Mouse (Mus musculus): ENCODE measurements around the gene Cdc42bpb. TPM values are rescaled to one million over a fixed set of nuclear protein-coding genes. Genes with fewer than 3 reads are reported as not detected.

Gene Cdc42bpb
- polyA plus RNA-seq, 1 experiment from 2014 or later = 35.3 TPM

DNA sequence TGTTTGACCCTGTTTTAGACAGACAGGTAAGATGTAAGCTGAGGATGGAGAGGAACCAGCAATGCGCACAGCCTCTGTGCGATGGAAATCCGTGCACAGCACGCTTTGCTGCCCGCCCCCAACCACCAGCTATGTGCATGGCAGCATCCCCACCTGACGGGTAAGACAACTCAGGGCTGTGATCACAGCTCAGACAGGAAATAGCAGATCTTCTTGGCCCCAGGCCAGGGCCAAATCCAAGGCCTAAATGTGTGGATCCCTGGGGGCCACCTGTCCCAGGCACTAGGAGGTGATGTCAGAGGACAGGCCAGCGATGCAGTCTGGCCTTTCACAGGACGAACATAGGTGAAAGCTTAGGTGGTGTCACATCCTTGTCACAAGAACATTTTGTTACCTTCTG lies 21.3 kb downstream of the Cdc42bpb start:
- ATAC-seq = no peak
- Histone ChIP-seq H3K9me3 (ENCODE audit: control insufficient read depth, low read length) (no peaks in the 10 kb centered on the region), H3K27me3 (replicated peaks; ENCODE audit: control insufficient read depth, insufficient read depth, low read length) (no peaks in the 10 kb centered on the region), H3K4me3 (ENCODE audit: low read length) (no peak overlapping the region), H3K9ac (ENCODE audit: low read depth, low read length) (no peak overlapping the region), H3K4me1 (ENCODE audit: control insufficient read depth, insufficient read depth, low read depth, low read length) (peaks cover 29% of the 10 kb centered on the region), H3K36me3 (ENCODE audit: control insufficient read depth, insufficient read depth, low read length) (no peaks in the 10 kb centered on the region), H3K27ac (ENCODE audit: low read depth, low read length) (no peak overlapping the region), H3K4me2 (ENCODE audit: low read length) (no peak overlapping the region)
- WGBS = 86% methylated on average over 8 of the region's 8 CpGs

DNA sequence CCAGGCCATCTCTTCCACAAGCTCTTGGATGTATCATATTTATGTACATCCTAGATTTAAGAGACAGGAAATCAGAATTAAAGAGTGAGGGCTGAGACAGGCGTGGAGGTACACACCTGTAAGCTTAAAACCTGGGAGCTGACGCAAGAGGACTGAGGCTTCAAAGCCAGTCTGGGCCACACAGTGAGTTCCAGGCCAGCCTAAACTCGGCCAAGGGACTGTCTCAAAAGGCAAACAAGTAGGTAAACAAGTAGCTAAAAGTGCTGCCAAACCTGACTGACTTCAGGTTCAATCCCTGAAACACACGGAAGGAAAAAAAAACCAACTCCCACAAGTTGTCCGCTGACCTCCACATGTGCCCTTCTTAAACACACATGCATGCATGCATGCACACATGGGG lies 23.4 kb downstream of the Cdc42bpb start:
- no peak for ATAC-seq
- Histone ChIP-seq H3K4me2 (ENCODE audit: low read length) (no peak overlapping the region), H3K27me3 (replicated peaks; ENCODE audit: control insufficient read depth, insufficient read depth, low read length) (no peaks in the 10 kb centered on the region), H3K4me1 (ENCODE audit: control insufficient read depth, insufficient read depth, low read depth, low read length) (peaks cover 24% of the 10 kb centered on the region), H3K36me3 (ENCODE audit: control insufficient read depth, insufficient read depth, low read length) (no peaks in the 10 kb centered on the region), H3K27ac (ENCODE audit: low read depth, low read length) (peak overlapping the region; percentile 59; the same call in 1 of the 2 replicates), H3K9me3 (ENCODE audit: control insufficient read depth, low read length) (no peaks in the 10 kb centered on the region), H3K9ac (ENCODE audit: low read depth, low read length) (no peak overlapping the region; the same call in 1 of the 2 replicates), H3K4me3 (ENCODE audit: low read length) (no peak overlapping the region)
- WGBS = 75% methylated on average over 5 of the region's 5 CpGs

- Histone ChIP-seq H3K27ac (ENCODE audit: low read depth, low read length) (peak overlapping the region; percentile 59), H3K36me3 (ENCODE audit: control insufficient read depth, insufficient read depth, low read length) (no peaks in the 10 kb centered on the region), H3K4me3 (ENCODE audit: low read length) (no peak overlapping the region), H3K9me3 (ENCODE audit: control insufficient read depth, low read length) (no peaks in the 10 kb centered on the region), H3K9ac (ENCODE audit: low read depth, low read length) (peak overlapping the region; percentile 33; the same call in 1 of the 2 replicates), H3K27me3 (replicated peaks; ENCODE audit: control insufficient read depth, insufficient read depth, low read length) (no peaks in the 10 kb centered on the region), H3K4me1 (ENCODE audit: control insufficient read depth, insufficient read depth, low read depth, low read length) (peaks cover 24% of the 10 kb centered on the region), H3K4me2 (ENCODE audit: low read length) (peak overlapping the region; percentile 30)
- WGBS = 34% methylated on average over 15 of the region's 15 CpGs
- peak; percentile 65 for ATAC-seq
Measured at GRCm38 (mm10) chr12:111353439-111353915, 24.0 kb downstream of the Cdc42bpb start.

DNA sequence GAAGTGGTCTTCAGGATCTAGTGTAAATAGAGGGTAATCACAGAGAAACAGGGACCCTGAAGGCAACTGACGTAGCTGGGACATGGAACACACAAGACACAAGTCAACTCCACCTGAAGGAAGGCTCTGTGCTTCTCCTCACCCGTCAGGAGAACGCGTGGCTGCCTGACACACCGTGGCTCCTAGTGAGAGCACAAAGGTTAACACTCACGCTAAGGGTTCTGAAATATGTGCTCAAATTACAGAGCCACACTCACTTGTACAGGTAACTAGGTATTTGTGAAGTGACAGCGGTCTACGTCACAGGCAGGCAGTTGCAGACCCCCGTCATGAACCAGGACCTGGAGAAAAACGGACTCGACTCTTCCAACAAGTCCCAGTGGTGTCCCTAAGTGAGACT lies 24.5 kb downstream of the Cdc42bpb start:
- no peaks in the 10 kb centered on the region for H3K9me3 ChIP-seq (ENCODE audit: control insufficient read depth, low read length)
- H3K27ac ChIP-seq (ENCODE audit: low read depth, low read length) = peak overlapping the region; percentile 59
- H3K4me2 ChIP-seq (ENCODE audit: low read length) = peak overlapping the region; percentile 30
- WGBS = 85% methylated on average over 11 of the region's 11 CpGs
- no peak overlapping the region for H3K4me3 ChIP-seq (ENCODE audit: low read length)
- no peaks in the 10 kb centered on the region for H3K36me3 ChIP-seq (ENCODE audit: control insufficient read depth, insufficient read depth, low read length)
- H3K27me3 ChIP-seq (replicated peaks; ENCODE audit: control insufficient read depth, insufficient read depth, low read length) = no peaks in the 10 kb centered on the region
- H3K9ac ChIP-seq (ENCODE audit: low read depth, low read length) = no peak overlapping the region
- H3K4me1 ChIP-seq (ENCODE audit: control insufficient read depth, insufficient read depth, low read depth, low read length) = peaks cover 24% of the 10 kb centered on the region
- no peak for ATAC-seq

GRCm38 (mm10) chr12:111352520-111352919 lies 25.0 kb downstream of the Cdc42bpb start:
- no peak for ATAC-seq
- no peaks in the 10 kb centered on the region for H3K36me3 ChIP-seq (ENCODE audit: control insufficient read depth, insufficient read depth, low read length)
- H3K4me1 ChIP-seq (ENCODE audit: control insufficient read depth, insufficient read depth, low read depth, low read length) = peaks cover 24% of the 10 kb centered on the region
- 75% methylated on average over 9 of the region's 10 CpGs for WGBS
- no peak overlapping the region for H3K9ac ChIP-seq (ENCODE audit: low read depth, low read length)
- H3K4me3 ChIP-seq (ENCODE audit: low read length) = no peak overlapping the region
- H3K9me3 ChIP-seq (ENCODE audit: control insufficient read depth, low read length) = no peaks in the 10 kb centered on the region
- H3K27me3 ChIP-seq (replicated peaks; ENCODE audit: control insufficient read depth, insufficient read depth, low read length) = no peaks in the 10 kb centered on the region
- H3K27ac ChIP-seq (ENCODE audit: low read depth, low read length) = no peak overlapping the region; the same call in 1 of the 2 replicates
- no peak overlapping the region for H3K4me2 ChIP-seq (ENCODE audit: low read length)

- 90% methylated on average over 15 of the region's 15 CpGs for WGBS
- no peak for ATAC-seq
- Histone ChIP-seq H3K9me3 (ENCODE audit: control insufficient read depth, low read length) (no peaks in the 10 kb centered on the region), H3K27me3 (replicated peaks; ENCODE audit: control insufficient read depth, insufficient read depth, low read length) (no peaks in the 10 kb centered on the region), H3K27ac (ENCODE audit: low read depth, low read length) (no peak overlapping the region), H3K4me3 (ENCODE audit: low read length) (no peak overlapping the region), H3K36me3 (ENCODE audit: control insufficient read depth, insufficient read depth, low read length) (no peaks in the 10 kb centered on the region), H3K9ac (ENCODE audit: low read depth, low read length) (no peak overlapping the region), H3K4me1 (ENCODE audit: control insufficient read depth, insufficient read depth, low read depth, low read length) (peaks cover 21% of the 10 kb centered on the region), H3K4me2 (ENCODE audit: low read length) (no peak overlapping the region)
Measured at GRCm38 (mm10) chr12:111349540-111350231, 27.8 kb downstream of the Cdc42bpb start.

DNA sequence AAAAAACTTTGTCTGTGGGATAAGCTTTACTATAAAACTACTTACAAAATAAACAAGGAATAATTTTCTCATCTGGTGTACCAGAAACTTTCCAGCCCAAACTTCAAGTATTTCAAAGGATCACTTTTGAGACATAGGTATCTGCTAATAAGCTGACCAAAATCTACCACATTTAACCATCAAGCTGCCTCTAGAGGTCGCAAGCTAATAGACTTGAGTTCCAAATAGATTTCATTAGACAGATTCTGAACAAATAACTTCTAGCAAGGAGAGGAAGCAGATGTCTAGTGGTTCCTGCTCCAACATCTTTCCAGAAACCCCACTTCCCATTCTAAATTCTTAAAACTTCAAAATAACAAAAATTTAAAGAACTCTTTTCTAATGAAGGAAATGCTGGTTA lies 33.6 kb downstream of the Cdc42bpb start:
- no peaks in the 10 kb centered on the region for H3K27me3 ChIP-seq (replicated peaks; ENCODE audit: control insufficient read depth, insufficient read depth, low read length)
- ATAC-seq = no peak
- H3K27ac ChIP-seq (ENCODE audit: low read depth, low read length) = no peak overlapping the region
- peaks cover 11% of the 10 kb centered on the region for H3K36me3 ChIP-seq (ENCODE audit: control insufficient read depth, insufficient read depth, low read length)
- no peak overlapping the region for H3K4me2 ChIP-seq (ENCODE audit: low read length)
- H3K4me3 ChIP-seq (ENCODE audit: low read length) = no peak overlapping the region
- H3K9ac ChIP-seq (ENCODE audit: low read depth, low read length) = no peak overlapping the region
- H3K9me3 ChIP-seq (ENCODE audit: control insufficient read depth, low read length) = no peaks in the 10 kb centered on the region
- H3K4me1 ChIP-seq (ENCODE audit: control insufficient read depth, insufficient read depth, low read depth, low read length) = no peaks in the 10 kb centered on the region
- WGBS = 73% methylated on average over 1 of the region's 1 CpGs

DNA sequence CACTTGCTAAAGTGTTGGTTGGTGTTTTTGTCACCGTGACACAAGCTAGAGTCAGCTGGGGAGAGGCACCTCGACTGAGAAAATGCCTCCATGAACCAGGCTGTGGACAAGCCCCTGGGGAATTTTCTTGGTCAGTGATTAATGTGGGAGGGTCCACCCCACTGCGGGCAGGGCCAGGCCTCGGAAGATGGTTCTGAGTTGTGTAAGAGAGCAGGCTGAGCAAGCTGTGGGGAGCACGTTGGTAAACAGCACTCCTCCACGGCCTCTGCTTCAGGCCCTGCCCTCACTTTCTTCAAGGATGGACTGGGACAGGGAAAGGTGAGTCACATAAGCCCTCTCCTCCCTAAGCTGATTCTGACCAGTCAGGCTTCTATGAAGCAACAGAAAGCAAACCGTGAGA lies 36.8 kb downstream of the Cdc42bpb start:
- Histone ChIP-seq H3K4me1 (ENCODE audit: control insufficient read depth, insufficient read depth, low read depth, low read length) (no peaks in the 10 kb centered on the region), H3K4me2 (ENCODE audit: low read length) (no peak overlapping the region), H3K36me3 (ENCODE audit: control insufficient read depth, insufficient read depth, low read length) (peaks cover 21% of the 10 kb centered on the region), H3K9me3 (ENCODE audit: control insufficient read depth, low read length) (no peaks in the 10 kb centered on the region), H3K9ac (ENCODE audit: low read depth, low read length) (no peak overlapping the region), H3K4me3 (ENCODE audit: low read length) (no peak overlapping the region), H3K27ac (ENCODE audit: low read depth, low read length) (no peak overlapping the region), H3K27me3 (replicated peaks; ENCODE audit: control insufficient read depth, insufficient read depth, low read length) (no peaks in the 10 kb centered on the region)
- WGBS = 85% methylated on average over 7 of the region's 7 CpGs
- ATAC-seq = no peak

GRCm38 (mm10) chr12:111337864-111338354 lies 39.6 kb downstream of the Cdc42bpb start:
- WGBS = 79% methylated on average over 15 of the region's 15 CpGs
- H3K4me2 ChIP-seq (ENCODE audit: low read length) = no peak overlapping the region
- H3K4me3 ChIP-seq (ENCODE audit: low read length) = no peak overlapping the region
- 0 out of 2 replicates have a peak, but pooled peaks cover 4% of the 10 kb centered on the region for H3K4me1 ChIP-seq (ENCODE audit: control insufficient read depth, insufficient read depth, low read depth, low read length)
- H3K9me3 ChIP-seq (ENCODE audit: control insufficient read depth, low read length) = no peaks in the 10 kb centered on the region
- no peak overlapping the region for H3K9ac ChIP-seq (ENCODE audit: low read depth, low read length)
- 0 out of 2 replicates have a peak, but pooled peaks have one; percentile 25 for ATAC-seq
- H3K27ac ChIP-seq (ENCODE audit: low read depth, low read length) = no peak overlapping the region
- peaks cover 27% of the 10 kb centered on the region for H3K36me3 ChIP-seq (ENCODE audit: control insufficient read depth, insufficient read depth, low read length)
- H3K27me3 ChIP-seq (replicated peaks; ENCODE audit: control insufficient read depth, insufficient read depth, low read length) = no peaks in the 10 kb centered on the region

All from hindbrain, embryonic 16.5 days (tissue).